Mouse (Mus musculus): Measurements from ENCODE around the gene BC035947. TPM values are rescaled to one million over a fixed set of nuclear protein-coding genes. Genes with fewer than 3 reads are reported as not detected.
"Not testable (repeated sequence)": the region's sequence is repeated elsewhere in the genome, so short reads cannot be mapped to it uniquely, and the experiment has no call there.

Gene BC035947
- total RNA-seq, 2 experiments from 2014 or later = not detected

GRCm38 (mm10) chr1:78501856-78502255 is 10.1 kb downstream of the BC035947 start:
- not testable (repeated sequence) for DNase-seq

DNA sequence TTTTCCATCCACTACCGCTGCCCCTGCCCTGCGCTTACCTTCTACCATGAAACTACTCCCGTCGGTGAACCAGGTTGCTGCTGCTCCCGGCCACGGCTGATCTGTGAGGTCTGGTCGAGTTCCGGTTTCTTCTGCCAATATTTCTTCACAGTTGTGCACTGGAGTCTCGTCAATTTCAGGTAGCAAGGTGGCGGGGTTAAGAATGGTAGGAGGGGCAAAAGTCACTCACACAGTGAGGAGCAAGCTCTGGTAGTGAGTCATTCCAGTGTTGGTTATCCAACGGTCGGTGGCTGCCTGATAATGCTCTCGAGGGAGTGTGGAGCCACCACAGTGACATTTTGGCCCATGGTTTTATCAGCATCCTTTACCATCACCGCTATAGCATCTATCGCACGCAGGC is 10.9 kb downstream of the BC035947 start:
- no peak for DNase-seq

DNA sequence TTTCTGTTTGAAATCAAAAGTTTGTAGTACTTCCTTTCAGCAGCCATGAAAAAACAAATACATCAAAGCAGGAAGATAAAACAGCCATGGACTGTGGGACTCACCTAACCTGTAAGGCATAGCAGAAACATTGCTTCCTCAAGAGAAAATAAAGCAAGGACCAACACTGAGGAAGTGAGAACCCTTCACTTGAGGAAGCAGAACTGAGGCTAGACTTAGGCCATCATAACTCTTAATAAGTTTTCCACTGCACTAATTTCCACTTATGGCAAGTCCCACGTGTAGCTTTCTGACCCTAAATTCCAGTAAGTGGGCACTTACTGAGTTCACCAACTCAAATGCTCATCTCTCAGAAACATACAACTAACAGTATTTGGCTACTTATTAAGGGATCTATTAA is 21.8 kb downstream of the BC035947 start:
- DNase-seq = no peak

- peak; percentile 95 for DNase-seq
Measured at GRCm38 (mm10) chr1:78488752-78489492, 23.0 kb downstream of the BC035947 start, which contains the start of gene Farsb. Gene Farsb (minus strand): TSS chr1:78488897.

GRCm38 (mm10) chr1:78488427-78488751 is 23.6 kb downstream of the BC035947 start:
- no peak for DNase-seq

- no peak for DNase-seq
Measured at GRCm38 (mm10) chr1:78484361-78484760, 27.6 kb downstream of the BC035947 start.

- DNase-seq = no peak
Measured at GRCm38 (mm10) chr1:78483430-78483829, 28.5 kb downstream of the BC035947 start.

DNA sequence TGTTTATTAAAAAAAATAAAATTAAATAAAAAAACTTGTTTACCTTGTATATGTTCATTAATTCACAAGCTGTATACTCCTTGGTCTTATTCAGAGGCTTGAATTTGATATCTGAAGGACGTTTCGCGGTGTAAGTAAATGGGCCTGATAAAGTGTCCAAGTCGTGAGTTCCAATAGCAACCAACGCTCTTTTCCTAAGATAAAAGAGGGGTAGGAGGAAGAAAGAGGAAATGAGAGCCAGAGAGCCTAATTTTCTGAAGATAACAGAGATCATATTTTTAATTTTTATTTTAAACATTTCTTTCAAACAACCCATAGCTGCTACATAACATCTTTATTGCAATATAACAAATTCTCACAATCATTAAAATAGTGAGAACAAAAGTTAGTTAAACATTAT is 39.5 kb downstream of the BC035947 start:
- no peak for DNase-seq

GRCm38 (mm10) chr1:78454659-78455058 is 57.3 kb downstream of the BC035947 start:
- DNase-seq = peak; percentile 10

DNA sequence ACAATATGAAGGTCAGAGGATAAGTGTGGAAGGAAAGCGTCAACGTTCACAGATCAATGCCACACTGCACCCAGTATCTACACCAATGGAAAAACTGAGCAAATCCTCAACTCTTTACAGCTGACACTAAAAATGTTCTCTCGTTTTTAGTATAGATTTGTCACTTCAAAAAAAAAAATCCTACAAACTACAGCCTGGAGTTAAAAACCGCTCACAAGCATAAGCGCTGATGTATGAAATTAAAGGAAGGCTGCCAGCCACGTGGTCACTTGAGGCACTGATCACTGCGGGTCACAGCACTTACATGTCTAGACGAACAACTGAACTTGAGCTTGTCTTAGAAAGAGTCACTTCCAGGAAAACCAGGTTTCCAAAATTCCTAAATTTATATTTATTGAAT is 58.1 kb downstream of the BC035947 start:
- no peak for DNase-seq

GRCm38 (mm10) chr1:78452544-78452943 is 59.4 kb downstream of the BC035947 start:
- no peak for DNase-seq

DNA sequence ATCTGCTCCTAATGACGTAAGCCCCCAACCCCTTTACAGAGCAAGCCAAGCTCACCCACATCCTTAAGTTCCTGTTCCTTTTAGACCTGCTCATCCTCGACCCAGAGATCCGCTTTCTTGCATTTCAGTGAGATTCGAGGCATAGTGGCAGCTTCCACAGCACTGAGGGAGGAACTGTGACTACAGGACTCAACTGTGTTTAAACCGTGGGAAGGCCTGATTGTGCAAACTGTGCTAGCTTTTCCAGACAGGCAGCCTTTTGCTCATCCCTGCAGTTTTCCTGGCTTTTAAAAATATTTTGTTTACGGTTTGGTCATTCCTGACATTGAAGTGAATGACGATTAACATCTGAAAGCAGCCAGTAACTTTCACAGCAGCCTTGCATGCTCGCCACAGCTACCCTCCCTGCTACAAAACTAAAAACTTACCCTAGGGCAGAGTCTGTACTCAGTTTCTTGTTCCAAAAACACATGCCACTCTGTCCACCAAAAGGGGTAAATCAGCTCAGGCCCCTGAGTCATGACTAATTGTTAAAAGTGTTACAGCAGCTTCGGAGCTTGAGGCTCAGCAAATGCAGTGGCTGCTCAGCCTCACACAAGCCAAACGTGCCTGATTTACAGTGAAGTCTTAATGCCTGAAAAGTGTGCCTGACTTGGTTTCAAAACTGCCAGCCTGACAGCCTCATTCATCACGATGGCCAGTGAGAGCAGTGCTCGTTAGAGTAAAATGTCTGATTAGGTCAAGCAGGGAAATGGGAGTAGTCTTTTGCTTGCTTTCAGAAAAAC is 60.7 kb downstream of the BC035947 start:
- no peak for DNase-seq

- DNase-seq = no peak
Measured at GRCm38 (mm10) chr1:78448091-78448490, 63.9 kb downstream of the BC035947 start.

Other genes starting within 250 kb of the BC035947 start
- not detected for gene Sgpp2, start 201.8 kb downstream of the BC035947 start, total RNA-seq (2021)
- gene Farsb, start 23.3 kb downstream of the BC035947 start, total RNA-seq (2021) = 10 to 100 TPM; 46.4 to 48.3 TPM
- gene Mogat1, start 1.2 kb downstream of the BC035947 start, total RNA-seq (2021) = not detected
- gene Acsl3, start 145.7 kb upstream of the BC035947 start, total RNA-seq (2021) = 10 to 100 TPM; 11.3 to 14.1 TPM
- gene Utp14b, start 145.9 kb upstream of the BC035947 start, total RNA-seq (2021) = 1 to 10 TPM; 2.6 to 3.9 TPM